Mouse (Mus musculus) ovary, postnatal 14 days (tissue): ENCODE measurements at regions not wholly inside any gene's neighbourhood (a gene's known extent, or its start where the extent isn't known, plus 50 kb on each side); places are given as distances from the start of the nearest gene placed in this dataset.
A peak's percentile ranks its signal among the peaks of the same experiment; 100 is the strongest.
"Not testable (repeated sequence)": the region's sequence is repeated elsewhere in the genome, so short reads cannot be mapped to it uniquely, and the experiment has no call there.

Source experiments
- DNase-seq: peaks from one replicate; pipeline ENCODE4 v3.0.0; 2022; ENCODE audit warnings: low spot score

DNA sequence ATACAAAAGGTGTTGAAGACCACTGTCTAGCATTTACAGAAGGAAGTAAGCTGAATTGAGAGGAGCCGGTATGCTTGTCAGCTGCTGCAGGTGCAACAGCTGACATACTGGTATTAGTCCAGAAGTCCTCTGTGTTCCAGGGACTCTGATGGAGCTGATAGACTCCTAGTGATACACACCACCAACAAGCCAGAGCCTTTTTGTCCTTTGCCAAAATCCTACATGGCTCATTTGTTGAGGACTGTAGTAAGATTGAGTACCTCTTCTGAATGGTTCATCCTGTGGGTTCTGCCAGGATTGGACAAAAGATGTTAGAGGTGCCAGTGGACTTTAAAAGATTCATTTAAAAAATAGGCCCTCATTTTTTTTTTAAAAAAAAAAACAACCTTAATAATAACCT lies 129.4 kb upstream of the Tmem185a start:
- DNase-seq = no peak

DNA sequence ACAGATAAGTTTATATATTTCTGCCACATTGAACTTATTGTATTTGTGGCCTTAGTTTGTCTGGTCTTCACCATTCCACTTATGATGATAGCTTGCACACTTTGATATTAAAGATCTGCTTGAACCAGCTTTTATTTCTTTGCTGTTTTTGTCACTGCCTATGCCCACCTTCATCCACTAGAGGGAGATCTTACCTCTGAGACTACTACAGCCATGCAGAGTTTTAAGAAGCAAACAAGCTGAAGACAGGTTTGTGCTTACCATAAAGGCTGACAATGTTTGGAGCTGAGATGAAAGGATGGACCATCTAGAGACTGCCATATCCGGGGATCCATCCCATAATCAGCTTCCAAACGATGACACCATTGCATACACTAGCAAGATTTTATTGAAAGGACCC lies 105.4 kb upstream of the Tmem185a start:
- peak; percentile 4 for DNase-seq

DNA sequence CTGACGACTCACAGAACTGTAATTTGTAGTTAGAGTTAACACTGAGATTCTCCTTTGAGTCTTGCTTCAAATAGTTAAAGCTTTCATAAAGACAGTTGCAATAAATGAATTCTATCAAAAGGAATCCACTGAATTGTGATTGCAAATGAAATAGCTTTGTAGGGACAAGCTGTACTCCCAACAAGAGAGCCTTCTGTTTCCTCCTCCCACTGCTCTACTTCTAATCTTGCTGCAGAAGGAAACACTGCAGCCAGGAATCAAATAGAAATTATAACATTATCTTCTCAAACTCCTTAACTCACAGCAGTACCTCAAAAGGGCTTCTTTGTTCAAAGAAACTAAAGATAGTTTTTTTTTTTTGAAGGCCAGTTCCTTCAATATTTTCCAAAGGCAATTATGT lies 103.2 kb upstream of the Tmem185a start:
- DNase-seq = no peak

DNA sequence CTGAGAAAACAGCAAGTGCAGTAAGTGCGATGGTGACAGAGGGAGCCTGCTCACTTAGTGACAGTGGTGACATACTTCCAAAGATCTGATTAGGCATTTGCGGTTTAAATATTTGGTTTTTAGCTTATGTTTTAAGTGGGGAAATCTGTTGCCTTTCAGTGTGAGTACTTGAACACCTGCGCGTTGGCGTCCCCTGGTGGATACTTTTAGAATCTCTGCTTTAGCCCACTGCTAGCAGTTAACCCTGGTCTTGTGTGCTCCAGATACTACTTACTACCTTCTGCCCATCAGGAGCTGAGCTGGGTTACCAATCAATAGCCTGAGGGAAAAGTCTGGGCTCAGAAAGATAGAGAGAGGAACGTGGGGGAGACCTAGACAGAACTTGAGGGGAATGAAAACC lies 97.3 kb upstream of the Tmem185a start:
- not testable (repeated sequence) for DNase-seq

DNA sequence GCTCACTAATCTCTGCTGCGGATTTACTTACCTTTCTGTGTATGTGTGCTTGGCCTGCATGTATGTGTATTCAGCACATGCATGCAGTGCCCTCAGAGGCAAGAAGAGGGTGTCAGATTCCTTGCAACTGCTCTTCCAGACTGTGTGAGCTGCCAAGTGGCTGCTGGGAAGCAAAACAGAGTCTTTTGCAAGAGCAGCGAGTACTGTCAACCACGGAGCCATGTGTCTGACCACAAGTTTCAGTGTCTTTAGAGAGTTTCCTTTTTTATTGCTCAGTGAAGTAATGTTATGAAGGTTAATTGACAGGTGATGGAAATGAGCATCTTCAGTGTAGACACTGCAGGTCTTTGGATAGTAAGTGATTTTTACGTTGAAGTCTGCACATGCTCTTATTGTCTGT lies 93.6 kb upstream of the Tmem185a start:
- DNase-seq = not testable (repeated sequence)

DNA sequence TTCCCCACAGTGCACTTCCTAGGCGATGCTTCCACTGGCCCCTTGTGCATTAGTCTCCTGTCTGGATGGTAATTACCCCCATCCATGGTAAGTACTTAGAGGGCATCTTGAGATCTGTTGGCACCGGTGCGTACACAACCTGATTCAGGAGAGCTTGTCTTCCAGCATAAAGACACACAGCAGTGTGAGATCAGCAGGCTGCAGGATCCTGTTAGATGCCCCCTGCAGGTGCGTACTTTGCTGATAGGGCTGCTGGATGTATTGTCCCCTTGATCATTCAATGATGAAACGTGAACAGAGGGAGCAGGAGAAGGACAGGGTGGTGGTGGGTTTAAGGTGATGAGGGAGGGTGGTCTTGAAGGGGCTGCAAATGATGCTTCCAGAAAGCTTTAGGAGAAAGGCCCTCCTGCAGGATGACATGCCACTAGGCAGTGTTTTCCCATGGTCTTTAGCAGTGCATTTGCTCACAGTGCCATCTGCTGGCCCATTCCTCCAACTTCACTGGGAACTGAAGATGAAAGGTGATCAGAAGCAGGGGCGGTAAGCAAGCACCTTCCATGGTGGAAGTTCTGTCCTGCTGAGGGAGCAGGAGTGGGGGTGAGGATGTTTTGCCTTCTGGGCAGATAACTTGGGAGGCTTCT lies 92.5 kb upstream of the Tmem185a start:
- DNase-seq = not testable (repeated sequence)
